Mouse (Mus musculus): ENCODE data around the gene Msi2. TPM values are rescaled to one million over a fixed set of nuclear protein-coding genes. Genes with fewer than 3 reads are reported as not detected.
A peak's percentile ranks its signal among the peaks of the same experiment; 100 is the strongest.

Gene Msi2
- polyA plus RNA-seq, 1 experiment from 2014 or later: 20.2 TPM

DNA sequence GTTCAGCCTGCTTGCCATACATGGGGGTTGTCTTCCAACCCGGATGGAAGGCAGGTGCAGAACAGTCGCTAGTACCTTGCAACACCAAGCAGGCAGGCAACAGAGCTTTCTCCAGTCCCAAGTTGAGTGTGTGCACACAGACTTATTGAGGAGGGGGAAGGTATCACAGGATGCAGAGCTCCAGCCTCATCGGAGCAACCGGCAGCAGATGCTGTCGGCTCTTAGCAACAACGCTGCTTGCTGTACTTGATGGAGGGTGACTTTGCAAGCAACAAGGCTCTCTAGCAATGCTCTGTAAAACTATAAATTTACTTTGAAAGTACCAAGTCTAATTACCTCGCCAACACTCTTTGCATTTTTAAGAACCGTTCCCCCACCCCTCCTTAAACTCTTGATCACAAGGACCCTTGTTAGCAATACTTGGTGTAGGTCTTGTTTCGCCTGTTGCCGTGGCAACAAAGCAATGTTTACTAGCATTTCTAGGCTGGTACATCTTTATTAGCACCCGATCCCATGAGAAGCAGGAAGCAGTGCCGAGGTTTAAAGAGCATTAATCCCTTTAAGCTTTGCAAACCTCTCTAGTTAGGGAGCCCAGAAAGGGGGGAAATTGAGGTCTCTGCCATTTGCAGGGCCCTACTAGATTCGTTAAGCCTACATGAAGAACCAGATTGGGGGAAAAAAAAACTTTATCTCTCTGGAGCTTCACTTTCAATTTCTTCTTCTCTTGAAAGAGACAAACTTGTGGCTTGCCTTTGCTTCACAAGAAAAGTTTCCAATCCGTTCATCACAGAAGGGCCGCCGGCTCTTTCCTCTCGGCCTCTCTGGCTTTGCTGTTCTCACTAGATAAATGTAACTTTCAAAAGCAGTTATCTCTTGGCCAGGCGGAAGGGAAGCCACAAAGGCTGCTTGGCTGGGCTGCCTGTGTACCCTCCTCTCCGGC, 263.2 kb downstream of the Msi2 start:
- H3K36me3 ChIP-seq (replicated peaks): peaks cover 38% of the 10 kb centered on the region
- H3K27me3 ChIP-seq (replicated peaks; ENCODE audit: low read depth, poor library complexity, severe bottlenecking): no peaks in the 10 kb centered on the region
- H3K27ac ChIP-seq (replicated peaks): peak overlapping the region; percentile 25
- 69% methylated on average over 19 of the region's 19 CpGs for WGBS
- H3K4me3 ChIP-seq: no peak overlapping the region
- H3K4me1 ChIP-seq: peaks cover 66% of the 10 kb centered on the region
- DNase-seq (ENCODE audit: low spot score): peak; percentile 44
- no peaks in the 10 kb centered on the region for H3K9me3 ChIP-seq

DNA sequence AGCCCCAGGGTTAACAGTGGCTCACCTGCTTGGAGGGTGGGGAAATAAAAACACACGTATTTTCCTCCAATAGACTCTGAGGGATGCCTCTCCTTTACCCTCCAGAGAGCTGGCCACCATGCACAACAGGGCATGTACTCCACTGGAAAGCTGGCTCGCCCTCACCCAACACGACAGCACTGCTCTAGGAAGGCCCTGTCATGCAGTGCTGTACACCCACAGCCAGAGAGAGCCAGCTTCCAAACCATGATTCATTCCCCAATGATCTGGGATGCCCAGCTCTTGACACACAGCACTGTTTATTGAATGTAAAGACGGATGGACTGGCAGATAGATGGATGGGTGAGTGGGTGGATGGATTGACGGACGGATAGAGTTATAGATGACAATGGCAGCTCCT, 269.1 kb downstream of the Msi2 start:
- peaks cover 31% of the 10 kb centered on the region for H3K4me1 ChIP-seq

DNA sequence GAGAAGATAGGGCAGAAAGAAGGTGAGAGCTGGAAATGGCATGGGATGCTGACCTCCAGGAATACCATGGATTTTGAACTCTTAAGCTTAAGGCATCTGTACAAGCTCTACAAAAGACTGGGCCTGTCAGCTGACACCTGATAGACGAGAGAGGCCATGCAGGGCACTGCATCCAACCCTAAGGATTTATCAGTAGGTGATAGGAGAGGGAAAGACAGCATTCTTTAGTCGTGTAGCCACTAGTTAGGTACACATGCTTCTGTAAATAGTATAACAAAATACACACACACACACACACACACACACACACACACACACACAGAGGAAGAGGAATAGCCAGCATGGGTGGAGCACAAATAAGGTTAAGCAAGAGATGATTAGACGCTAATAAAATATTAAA, 269.7 kb downstream of the Msi2 start:
- Histone ChIP-seq H3K9me3 (no peaks in the 10 kb centered on the region), H3K4me3 (no peak overlapping the region), H3K4me1 (peaks cover 26% of the 10 kb centered on the region), H3K36me3 (replicated peaks) (peaks cover 64% of the 10 kb centered on the region), H3K27ac (replicated peaks) (no peak overlapping the region), H3K27me3 (replicated peaks; ENCODE audit: low read depth, poor library complexity, severe bottlenecking) (no peaks in the 10 kb centered on the region)
- 80% methylated on average over 3 of the region's 3 CpGs for WGBS
- DNase-seq (ENCODE audit: low spot score): no peak

More for the DNA sequence above, 269.1 kb downstream of the Msi2 start:
- Histone ChIP-seq H3K27me3 (replicated peaks; ENCODE audit: low read depth, poor library complexity, severe bottlenecking) (no peaks in the 10 kb centered on the region), H3K9me3 (no peaks in the 10 kb centered on the region), H3K27ac (replicated peaks) (no peak overlapping the region), H3K36me3 (replicated peaks) (peaks cover 61% of the 10 kb centered on the region), H3K4me3 (no peak overlapping the region)
- no peak for DNase-seq (ENCODE audit: low spot score)
- 92% methylated on average over 6 of the region's 6 CpGs for WGBS

DNA sequence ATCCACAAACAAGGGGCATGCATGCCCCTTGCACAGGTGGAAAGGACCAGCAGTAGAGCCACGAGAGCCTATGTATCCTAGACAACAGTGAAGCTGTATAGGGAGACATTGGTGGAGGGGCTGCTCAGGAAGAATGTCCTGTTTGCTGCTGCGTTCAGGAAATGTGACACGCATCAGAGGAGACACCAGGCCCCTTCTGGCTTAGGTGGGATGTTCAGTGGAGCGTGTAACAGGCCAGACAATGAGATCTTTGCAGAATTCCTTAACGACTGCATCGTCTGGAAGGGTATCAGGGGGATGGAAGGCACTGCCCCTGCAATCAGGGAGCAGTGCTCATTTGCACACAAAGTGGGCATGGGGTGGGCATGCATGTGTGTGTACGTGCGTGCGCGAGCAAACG, 271.0 kb downstream of the Msi2 start:
- Histone ChIP-seq H3K9me3 (no peaks in the 10 kb centered on the region), H3K27ac (replicated peaks) (no peak overlapping the region), H3K4me1 (peaks cover 37% of the 10 kb centered on the region), H3K27me3 (replicated peaks; ENCODE audit: low read depth, poor library complexity, severe bottlenecking) (no peaks in the 10 kb centered on the region), H3K4me3 (no peak overlapping the region), H3K36me3 (replicated peaks) (peaks cover 76% of the 10 kb centered on the region)
- 63% methylated on average over 11 of the region's 11 CpGs for WGBS
- no peak for DNase-seq (ENCODE audit: low spot score)

DNA sequence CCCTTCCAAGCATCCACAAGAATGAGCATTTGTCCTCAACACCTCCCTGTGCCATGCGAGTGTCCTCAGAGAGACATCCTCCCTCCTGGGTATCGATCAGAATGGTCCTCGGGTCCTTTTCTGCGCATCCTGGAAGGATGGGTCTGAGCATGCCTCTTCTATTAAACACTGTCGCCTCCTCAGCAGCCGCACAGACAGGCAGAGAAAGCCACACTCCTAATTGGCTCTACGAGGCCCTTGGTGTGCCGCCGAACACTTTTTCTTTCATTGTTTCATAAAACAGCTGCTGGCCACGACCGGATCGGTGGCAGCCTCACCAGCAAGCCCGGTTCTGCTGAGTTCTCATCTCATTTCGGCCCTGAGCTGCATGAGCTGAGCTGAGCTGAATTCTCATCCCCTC, 274.4 kb downstream of the Msi2 start:
- H3K4me3 ChIP-seq: no peak overlapping the region
- WGBS: 91% methylated on average over 14 of the region's 14 CpGs
- no peak for DNase-seq (ENCODE audit: low spot score)
- peaks cover 52% of the 10 kb centered on the region for H3K4me1 ChIP-seq
- H3K36me3 ChIP-seq (replicated peaks): peaks cover 71% of the 10 kb centered on the region
- no peak overlapping the region for H3K27ac ChIP-seq (replicated peaks)
- no peaks in the 10 kb centered on the region for H3K9me3 ChIP-seq
- no peaks in the 10 kb centered on the region for H3K27me3 ChIP-seq (replicated peaks; ENCODE audit: low read depth, poor library complexity, severe bottlenecking)

DNA sequence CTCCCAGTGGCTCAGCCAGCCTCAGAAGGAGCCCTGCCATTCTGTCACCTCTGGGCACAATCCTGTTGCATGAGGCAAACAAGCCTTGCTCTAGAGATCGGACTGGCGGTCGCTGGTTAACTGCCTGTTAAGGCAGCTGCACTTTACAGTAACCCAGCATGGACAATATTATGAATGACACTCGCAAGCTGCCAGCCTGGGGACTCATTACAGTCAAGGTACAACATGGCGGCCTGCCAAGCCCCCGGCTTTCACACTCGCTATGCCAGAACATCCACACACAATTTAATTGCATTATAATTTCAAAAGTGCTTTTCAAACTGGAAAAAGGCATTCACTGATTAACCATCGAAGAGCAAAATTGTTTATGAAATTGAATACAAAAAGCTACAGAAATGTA, 275.0 kb downstream of the Msi2 start:
- 93% methylated on average over 8 of the region's 8 CpGs for WGBS
- H3K4me3 ChIP-seq: no peak overlapping the region
- peaks cover 52% of the 10 kb centered on the region for H3K4me1 ChIP-seq
- no peaks in the 10 kb centered on the region for H3K9me3 ChIP-seq
- H3K27ac ChIP-seq (replicated peaks): no peak overlapping the region
- no peak for DNase-seq (ENCODE audit: low spot score)
- H3K36me3 ChIP-seq (replicated peaks): peaks cover 67% of the 10 kb centered on the region
- H3K27me3 ChIP-seq (replicated peaks; ENCODE audit: low read depth, poor library complexity, severe bottlenecking): no peaks in the 10 kb centered on the region

DNA sequence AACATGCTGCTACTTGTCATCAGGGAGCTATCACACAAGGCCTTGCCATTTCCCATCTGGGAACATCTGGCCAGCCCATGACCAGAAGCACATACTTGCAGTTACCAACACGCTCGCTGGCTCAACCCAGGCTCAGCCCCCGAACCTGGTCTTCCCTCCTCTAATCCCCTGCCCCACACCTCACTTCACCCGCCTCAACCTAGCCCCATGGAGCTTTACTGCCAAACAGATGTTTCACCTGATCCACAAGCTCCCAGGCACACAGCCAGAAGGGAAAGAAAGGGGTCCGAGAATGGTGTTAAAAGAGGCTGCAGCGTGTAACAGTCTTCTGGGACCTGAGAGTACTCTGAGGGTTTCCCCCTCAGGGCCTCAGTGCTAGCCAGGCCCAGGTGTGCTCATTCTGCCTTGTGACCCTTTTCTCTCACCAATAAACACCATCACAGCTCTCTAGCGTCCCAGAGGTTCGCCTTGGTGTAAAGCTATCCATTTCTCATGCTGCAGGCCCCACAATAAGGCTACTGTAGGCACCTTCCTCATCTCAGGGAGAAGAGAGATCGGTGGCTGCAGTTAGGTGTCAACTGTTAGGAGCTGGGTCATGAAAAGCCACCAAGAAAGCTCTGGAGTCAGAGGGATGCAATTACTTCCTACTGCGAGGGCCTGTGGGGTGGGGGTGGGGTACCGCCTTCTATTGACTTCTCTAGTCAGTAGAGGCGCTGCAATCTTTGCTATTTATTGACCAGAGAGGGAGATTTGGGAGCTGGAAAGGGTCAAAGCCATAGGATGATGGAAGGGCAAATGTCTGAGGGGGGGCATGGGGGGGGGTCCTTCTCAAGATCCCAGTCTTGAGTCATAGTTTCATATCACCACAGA, 276.2 kb downstream of the Msi2 start:
- no peaks in the 10 kb centered on the region for H3K9me3 ChIP-seq
- no peaks in the 10 kb centered on the region for H3K27me3 ChIP-seq (replicated peaks; ENCODE audit: low read depth, poor library complexity, severe bottlenecking)
- H3K27ac ChIP-seq (replicated peaks): peak overlapping the region; percentile 7; the same call in 1 of the 2 replicates
- peaks cover 56% of the 10 kb centered on the region for H3K36me3 ChIP-seq (replicated peaks)
- no peak for DNase-seq (ENCODE audit: low spot score)
- H3K4me1 ChIP-seq: peaks cover 43% of the 10 kb centered on the region
- no peak overlapping the region for H3K4me3 ChIP-seq
- 62% methylated on average over 12 of the region's 12 CpGs for WGBS

DNA sequence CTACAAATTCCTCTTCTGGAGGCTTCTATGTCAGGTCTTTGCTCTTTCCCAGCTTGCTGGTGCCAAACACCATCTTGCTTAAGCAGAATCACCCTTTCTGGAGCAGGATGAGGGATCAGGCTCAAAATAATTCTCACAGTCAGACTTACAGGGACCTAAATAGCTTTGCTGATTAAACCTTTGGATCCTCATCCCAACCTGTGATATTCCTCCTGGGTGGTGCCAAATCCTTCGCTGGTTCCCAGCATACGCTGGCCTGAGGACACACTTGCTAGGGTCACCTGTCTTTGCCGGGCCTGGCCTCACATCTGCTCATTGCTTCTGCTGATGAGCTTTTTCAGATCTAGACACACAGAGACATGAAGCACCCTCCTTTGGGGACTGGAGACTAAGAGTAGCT, 279.7 kb downstream of the Msi2 start:
- DNase-seq (ENCODE audit: low spot score): no peak

DNA sequence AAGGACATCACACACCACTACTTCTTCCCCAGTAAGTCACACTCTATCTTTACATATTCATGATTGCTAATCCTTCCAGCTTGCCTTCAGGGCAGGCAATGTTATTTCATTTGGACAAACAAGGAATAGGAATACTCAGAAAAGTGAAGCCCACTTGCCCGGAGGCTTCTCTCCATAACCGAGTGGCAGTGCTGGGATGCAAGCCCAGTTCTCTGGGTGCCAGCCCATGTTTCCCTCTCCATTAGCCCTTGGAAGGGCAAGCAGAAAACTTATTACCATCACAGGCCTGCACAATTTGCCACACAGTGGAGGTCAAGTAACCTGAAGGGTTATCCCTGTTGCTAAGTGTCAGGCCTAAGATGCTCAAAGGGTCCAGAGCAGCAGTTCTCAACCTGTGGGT, 281.7 kb downstream of the Msi2 start:
- H3K4me3 ChIP-seq: no peak overlapping the region
- WGBS: 90% methylated on average over 2 of the region's 2 CpGs

More for the DNA sequence above, 279.7 kb downstream of the Msi2 start:
- 90% methylated on average over 3 of the region's 3 CpGs for WGBS
- Histone ChIP-seq H3K4me1 (peaks cover 52% of the 10 kb centered on the region), H3K36me3 (replicated peaks) (peaks cover 40% of the 10 kb centered on the region), H3K27me3 (replicated peaks; ENCODE audit: low read depth, poor library complexity, severe bottlenecking) (no peaks in the 10 kb centered on the region), H3K9me3 (no peaks in the 10 kb centered on the region), H3K4me3 (no peak overlapping the region), H3K27ac (replicated peaks) (no peak overlapping the region)

DNA sequence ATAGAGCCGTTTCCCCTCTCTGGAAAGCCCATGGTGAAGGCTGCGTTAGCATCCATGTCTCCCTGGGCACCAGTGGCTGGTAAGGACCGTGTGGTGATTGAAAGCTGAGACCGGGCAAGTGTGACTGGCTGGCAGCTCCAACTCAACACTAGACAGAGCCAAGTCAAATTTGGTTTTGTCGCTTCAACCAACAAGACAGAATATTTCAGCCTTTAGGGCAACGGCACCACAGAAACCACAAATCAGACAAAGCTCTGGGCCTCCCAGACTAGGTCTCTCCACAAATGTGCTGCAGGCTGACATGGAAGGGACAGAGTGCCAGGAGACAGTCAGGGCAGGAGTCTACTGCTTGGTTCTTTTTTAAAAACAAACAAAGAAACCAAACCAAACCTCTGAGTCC, 282.8 kb downstream of the Msi2 start:
- 92% methylated on average over 6 of the region's 6 CpGs for WGBS
- Histone ChIP-seq H3K4me3 (no peak overlapping the region), H3K36me3 (replicated peaks) (peaks cover 18% of the 10 kb centered on the region), H3K4me1 (peaks cover 41% of the 10 kb centered on the region), H3K27me3 (replicated peaks; ENCODE audit: low read depth, poor library complexity, severe bottlenecking) (no peaks in the 10 kb centered on the region), H3K9me3 (no peaks in the 10 kb centered on the region), H3K27ac (replicated peaks) (no peak overlapping the region)
- no peak for DNase-seq (ENCODE audit: low spot score)

More for the DNA sequence above, 281.7 kb downstream of the Msi2 start:
- no peaks in the 10 kb centered on the region for H3K9me3 ChIP-seq
- no peak overlapping the region for H3K27ac ChIP-seq (replicated peaks)
- peaks cover 40% of the 10 kb centered on the region for H3K4me1 ChIP-seq
- no peaks in the 10 kb centered on the region for H3K27me3 ChIP-seq (replicated peaks; ENCODE audit: low read depth, poor library complexity, severe bottlenecking)
- peaks cover 22% of the 10 kb centered on the region for H3K36me3 ChIP-seq (replicated peaks)
- DNase-seq (ENCODE audit: low spot score): no peak

DNA sequence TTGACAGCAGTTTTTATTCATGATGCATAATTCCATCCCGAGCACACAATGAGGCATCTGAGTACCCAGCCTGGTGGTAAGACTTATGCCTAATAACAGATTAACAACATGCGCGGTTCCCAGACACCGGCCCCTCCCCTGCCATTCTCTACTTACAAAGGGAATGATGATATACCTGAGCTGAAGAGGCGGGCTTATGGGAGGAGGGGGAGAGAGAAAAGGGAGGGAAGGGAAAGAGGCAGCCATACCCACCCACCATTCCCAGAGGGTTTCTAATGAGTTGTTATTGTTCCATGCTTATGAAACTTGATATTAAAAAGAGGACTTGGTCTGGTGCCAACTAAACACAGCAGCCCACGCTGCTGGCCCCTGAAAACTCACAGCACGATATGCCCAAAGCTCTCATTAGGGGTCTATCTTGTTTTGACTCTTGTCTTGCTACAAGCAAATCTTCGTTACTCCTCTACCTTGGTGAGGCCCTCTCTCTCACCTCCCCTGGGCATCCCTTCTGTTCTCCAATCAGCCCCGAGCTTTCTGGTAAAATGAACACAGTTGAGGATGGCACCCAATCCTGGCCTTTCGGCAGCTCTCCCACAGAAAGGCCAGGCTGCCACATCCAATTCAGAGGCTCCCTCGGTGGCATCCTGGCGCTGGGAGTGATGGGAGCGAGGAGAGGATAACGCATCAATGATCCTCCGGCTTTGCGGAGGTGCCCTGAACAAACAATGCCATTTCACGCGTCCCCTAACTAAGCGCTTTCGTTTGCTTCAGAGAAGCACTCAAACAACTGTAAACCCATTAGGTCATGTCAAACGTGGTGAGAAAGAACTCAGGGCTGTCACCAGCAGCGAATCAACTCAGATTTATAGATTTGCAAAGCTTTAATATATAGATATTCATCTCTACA, 286.7 kb downstream of the Msi2 start:
- H3K36me3 ChIP-seq (replicated peaks): peaks cover 24% of the 10 kb centered on the region
- H3K27ac ChIP-seq (replicated peaks): no peak overlapping the region

DNA sequence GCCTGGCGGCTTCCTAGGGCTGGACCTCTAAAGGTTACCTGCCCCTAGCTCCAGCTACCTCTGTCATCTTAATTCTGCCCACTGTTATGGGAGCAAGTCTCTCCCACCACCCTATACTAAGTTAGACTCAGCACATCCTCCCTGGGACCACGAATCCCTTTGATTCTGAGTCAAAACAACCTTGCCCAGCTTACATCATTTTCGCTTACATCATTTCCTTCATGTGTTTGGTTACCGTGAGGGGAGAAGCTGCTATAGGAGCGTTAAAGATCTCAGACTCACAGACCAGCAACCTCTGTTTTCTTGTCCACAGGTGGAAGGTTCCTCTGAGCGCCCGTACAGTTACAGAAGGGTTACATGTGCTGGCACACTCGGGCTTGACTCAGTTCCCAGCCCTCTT, 288.0 kb downstream of the Msi2 start:
- H3K36me3 ChIP-seq (replicated peaks): peaks cover 20% of the 10 kb centered on the region
- no peak overlapping the region for H3K27ac ChIP-seq (replicated peaks)
- no peaks in the 10 kb centered on the region for H3K27me3 ChIP-seq (replicated peaks; ENCODE audit: low read depth, poor library complexity, severe bottlenecking)
- no peaks in the 10 kb centered on the region for H3K9me3 ChIP-seq
- no peak for DNase-seq (ENCODE audit: low spot score)
- WGBS: 93% methylated on average over 8 of the region's 8 CpGs
- H3K4me1 ChIP-seq: peaks cover 29% of the 10 kb centered on the region
- no peak overlapping the region for H3K4me3 ChIP-seq

More for the DNA sequence above, 286.7 kb downstream of the Msi2 start:
- Histone ChIP-seq H3K9me3 (no peaks in the 10 kb centered on the region), H3K27me3 (replicated peaks; ENCODE audit: low read depth, poor library complexity, severe bottlenecking) (no peaks in the 10 kb centered on the region), H3K4me3 (no peak overlapping the region), H3K4me1 (peaks cover 26% of the 10 kb centered on the region)
- DNase-seq (ENCODE audit: low spot score): no peak
- 85% methylated on average over 22 of the region's 22 CpGs for whole genome bisulfite sequencing

All from embryonic facial prominence, embryonic 10.5 days (tissue).